In the genomic region with DNA sequence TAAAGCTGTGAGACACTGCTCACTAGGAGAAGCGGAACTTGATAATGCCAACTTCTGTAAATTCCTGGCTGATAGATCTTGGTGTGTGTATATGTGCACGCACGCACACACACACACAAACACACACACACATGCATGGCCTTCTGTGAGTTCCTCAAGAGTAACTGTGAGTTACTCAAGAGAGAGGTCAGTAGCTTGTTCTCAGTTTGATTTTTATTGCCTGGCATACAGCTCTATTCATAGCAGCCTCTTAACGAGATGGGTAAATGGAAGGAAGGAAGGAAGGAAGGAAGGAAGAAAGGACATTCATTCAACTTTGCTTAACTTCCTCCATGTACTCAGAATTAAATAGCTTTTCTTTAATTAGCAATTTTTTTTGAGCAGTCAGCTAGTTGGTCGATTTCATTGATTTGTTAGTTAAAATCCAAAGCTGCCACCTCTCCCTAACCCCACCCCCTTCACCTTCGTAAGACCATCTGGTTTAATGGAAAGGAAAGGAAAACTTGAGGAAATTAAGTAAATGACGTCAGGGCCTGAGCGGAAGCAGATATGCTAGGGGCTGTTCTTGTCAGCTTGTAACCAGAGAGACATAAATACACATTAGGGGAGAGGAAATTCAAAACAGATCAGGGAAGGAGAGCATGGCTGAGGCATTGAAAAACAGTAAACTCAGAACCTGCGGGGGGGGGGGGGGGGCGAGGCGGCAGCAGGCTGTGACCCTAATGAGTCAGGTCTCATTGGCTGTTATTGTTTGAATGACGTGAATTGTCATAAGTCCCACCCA, we compare ENCODE assay signal across 13 mouse cellular contexts.
DNase-seq lines count a peak whose midpoint lies in the region; ATAC-seq and TF ChIP-seq lines count a peak whose summit lies in the region.
"Had no signal": no experiment of that assay in that cellular context is flagged by ENCODE, and none has a peak within 500 bp of the region (broad histone marks: within the 10 kb centered on the region; RNA-seq: fewer than 3 reads in every experiment).

No protein-coding gene starts in this region.

- no peaks in the 10 kb centered on the region for H3K36me3 ChIP-seq in lung, embryonic 16.5 days (ENCODE audit: control insufficient read depth, insufficient read depth, low read length)
- H3K36me3 ChIP-seq in limb, embryonic 11.5 days (ENCODE audit: control insufficient read depth, insufficient read depth, low read length), result no peaks in the 10 kb centered on the region
- no peaks in the 10 kb centered on the region for H3K36me3 ChIP-seq in stomach, postnatal 0 days (ENCODE audit: control insufficient read depth, insufficient read depth, low read length)
- H3K36me3 ChIP-seq in midbrain, embryonic 14.5 days (ENCODE audit: control insufficient read depth, insufficient read depth, low read length), result no peaks in the 10 kb centered on the region
- H3K36me3 ChIP-seq in forebrain, embryonic 12.5 days (replicated peaks), result no peaks in the 10 kb centered on the region
- H3K36me3 ChIP-seq: midbrain, embryonic 12.5 days had no signal

- TF ChIP-seq CTCF in lung, adult 2 months (IDR thresholded peaks at IDR 0.05; ENCODE audit: insufficient read depth, low read length), result no peak
- no peak for TF ChIP-seq CTCF in stomach, postnatal 0 days (IDR thresholded peaks at IDR 0.05; ENCODE audit: low read depth)

- TF ChIP-seq POLR2A in lung, adult 2 months (IDR thresholded peaks at IDR 0.05; ENCODE audit: borderline replicate concordance, extremely low read depth, low read depth, low read length), result no peak

- peaks cover 4% of the 10 kb centered on the region for H3K4me1 ChIP-seq in lung, embryonic 16.5 days (replicated peaks; ENCODE audit: control insufficient read depth, insufficient read depth, low read length)
- peaks cover 19% of the 10 kb centered on the region for H3K4me1 ChIP-seq in lung, adult 2 months (ENCODE audit: control insufficient read depth, insufficient read depth, low read length)
- peaks cover 5% of the 10 kb centered on the region; the same call in 1 of the 2 replicates for H3K4me1 ChIP-seq in limb, embryonic 11.5 days (ENCODE audit: control insufficient read depth, insufficient read depth, low read length)
- no peaks in the 10 kb centered on the region for H3K4me1 ChIP-seq in stomach, postnatal 0 days (replicated peaks; ENCODE audit: control insufficient read depth, insufficient read depth)
- H3K4me1 ChIP-seq in midbrain, embryonic 14.5 days (ENCODE audit: control insufficient read depth, insufficient read depth, low read length), result no peaks in the 10 kb centered on the region
- H3K4me1 ChIP-seq in forebrain, embryonic 12.5 days, result 0 out of 2 replicates have a peak, but pooled peaks cover 3% of the 10 kb centered on the region
- H3K4me1 ChIP-seq: forebrain, embryonic 13.5 days; midbrain, embryonic 12.5 days had no signal

- H3K27ac ChIP-seq in lung, embryonic 16.5 days (ENCODE audit: low read length), result peak overlapping the region; percentile 36
- H3K27ac ChIP-seq in limb, embryonic 11.5 days (replicated peaks; ENCODE audit: low read depth, low read length), result peak overlapping the region; percentile 32; the same call in 1 of the 2 replicates
- H3K27ac ChIP-seq in stomach, postnatal 0 days (replicated peaks), result no peak overlapping the region
- H3K27ac ChIP-seq in midbrain, embryonic 14.5 days (replicated peaks; ENCODE audit: low read depth, low read length), result no peak overlapping the region
- H3K27ac ChIP-seq in forebrain, embryonic 12.5 days, result no peak overlapping the region
- H3K27ac ChIP-seq: forebrain, embryonic 13.5 days; midbrain, embryonic 12.5 days had no signal

- peak; percentile 51 for ATAC-seq in lung, embryonic 16.5 days (ENCODE audit: low read depth)
- ATAC-seq in limb, embryonic 11.5 days (ENCODE audit: insufficient number of reproducible peaks, low FRiP score, low TSS enrichment, low read depth), result peak; percentile 90
- 0 out of 2 replicates have a peak, but pooled peaks have one; percentile 35 for ATAC-seq in stomach, postnatal 0 days (ENCODE audit: low FRiP score, low TSS enrichment)
- ATAC-seq in midbrain, embryonic 14.5 days (ENCODE audit: low FRiP score, low TSS enrichment), result no peak
- ATAC-seq in forebrain, embryonic 12.5 days (ENCODE audit: low FRiP score), result no peak
- ATAC-seq: forebrain, embryonic 13.5 days had no signal

- no peaks in the 10 kb centered on the region for H3K27me3 ChIP-seq in lung, embryonic 16.5 days (ENCODE audit: control insufficient read depth, insufficient read depth, low read depth, low read length)
- no peaks in the 10 kb centered on the region for H3K27me3 ChIP-seq in limb, embryonic 11.5 days (ENCODE audit: control insufficient read depth, insufficient read depth, low read length)
- no peaks in the 10 kb centered on the region for H3K27me3 ChIP-seq in stomach, postnatal 0 days (ENCODE audit: control insufficient read depth, insufficient read depth, low read length)
- no peaks in the 10 kb centered on the region for H3K27me3 ChIP-seq in midbrain, embryonic 14.5 days (ENCODE audit: control insufficient read depth, insufficient read depth, low read length)
- H3K27me3 ChIP-seq in forebrain, embryonic 12.5 days, result no peaks in the 10 kb centered on the region
- H3K27me3 ChIP-seq: forebrain, embryonic 13.5 days; midbrain, embryonic 12.5 days had no signal

- H3K4me3 ChIP-seq in lung, embryonic 16.5 days (ENCODE audit: low read length), result no peak overlapping the region
- H3K4me3 ChIP-seq in lung, adult 2 months (replicated peaks; ENCODE audit: extremely low read depth, low read depth, low read length), result no peak overlapping the region
- no peak overlapping the region for H3K4me3 ChIP-seq in limb, embryonic 11.5 days (ENCODE audit: low read depth, low read length)
- H3K4me3 ChIP-seq in stomach, postnatal 0 days (ENCODE audit: low read depth, low read length), result no peak overlapping the region
- no peak overlapping the region for H3K4me3 ChIP-seq in midbrain, embryonic 14.5 days (replicated peaks; ENCODE audit: low read depth, low read length)
- H3K4me3 ChIP-seq in forebrain, embryonic 12.5 days (replicated peaks), result no peak overlapping the region
- H3K4me3 ChIP-seq: forebrain, embryonic 13.5 days; midbrain, embryonic 12.5 days had no signal

- no peak overlapping the region for H3K4me2 ChIP-seq in lung, embryonic 16.5 days (ENCODE audit: low read depth, low read length)
- H3K4me2 ChIP-seq in limb, embryonic 11.5 days (ENCODE audit: low read depth, severe bottlenecking), result no peak overlapping the region
- no peak overlapping the region for H3K4me2 ChIP-seq in stomach, postnatal 0 days (replicated peaks; ENCODE audit: low read depth)
- H3K4me2 ChIP-seq in midbrain, embryonic 14.5 days (ENCODE audit: low read length), result no peak overlapping the region
- no peak overlapping the region for H3K4me2 ChIP-seq in forebrain, embryonic 12.5 days
- H3K4me2 ChIP-seq: forebrain, embryonic 13.5 days; midbrain, embryonic 12.5 days had no signal

- DNase-seq in embryo, embryonic 10 days (ENCODE audit: low spot score), result peak; percentile 13
- DNase-seq in embryo, embryonic 9.5 days (ENCODE audit: extremely low spot score), result no peak
- DNase-seq in lung, adult 2 months, result no peak
- DNase-seq in limb, embryonic 11.5 days (ENCODE audit: low spot score), result peak; percentile 63
- no peak for DNase-seq in stomach, postnatal 0 days (ENCODE audit: low spot score)
- no peak for DNase-seq in midbrain, embryonic 14.5 days
- DNase-seq: adrenal gland, adult 8-10 months; cerebellum, adult 9-10 months; left cerebral cortex, postnatal 4 days had no signal

- no peak overlapping the region for H3K9ac ChIP-seq in lung, embryonic 16.5 days (ENCODE audit: low read length)
- H3K9ac ChIP-seq in limb, embryonic 11.5 days (ENCODE audit: low read length), result no peak overlapping the region
- H3K9ac ChIP-seq in stomach, postnatal 0 days (ENCODE audit: low read length), result no peak overlapping the region
- H3K9ac ChIP-seq in midbrain, embryonic 14.5 days (replicated peaks; ENCODE audit: low read length), result no peak overlapping the region
- no peak overlapping the region for H3K9ac ChIP-seq in forebrain, embryonic 12.5 days
- H3K9ac ChIP-seq: forebrain, embryonic 13.5 days; midbrain, embryonic 12.5 days had no signal

- WGBS in lung, embryonic 16.5 days, result 51% methylated on average over 12 of the region's 12 CpGs
- 44% methylated on average over 12 of the region's 12 CpGs for WGBS in lung, adult 2 months
- 30% methylated on average over 12 of the region's 12 CpGs for WGBS in limb, embryonic 11.5 days
- WGBS in stomach, postnatal 0 days, result 50% methylated on average over 11 of the region's 12 CpGs
- 76% methylated on average over 12 of the region's 12 CpGs for WGBS in midbrain, embryonic 14.5 days
- WGBS in forebrain, embryonic 12.5 days, result 61% methylated on average over 10 of the region's 12 CpGs

- no peak for TF ChIP-seq EP300 in stomach, postnatal 0 days (optimal IDR thresholded peaks at IDR 0.05)

- no peaks in the 10 kb centered on the region for H3K9me3 ChIP-seq in lung, embryonic 16.5 days (ENCODE audit: control insufficient read depth, low read length)
- H3K9me3 ChIP-seq in limb, embryonic 11.5 days (ENCODE audit: control insufficient read depth, low read length), result no peaks in the 10 kb centered on the region
- H3K9me3 ChIP-seq in stomach, postnatal 0 days (ENCODE audit: control insufficient read depth, low read length), result no peaks in the 10 kb centered on the region
- H3K9me3 ChIP-seq in midbrain, embryonic 14.5 days (ENCODE audit: control insufficient read depth, low read length), result no peaks in the 10 kb centered on the region
- no peaks in the 10 kb centered on the region for H3K9me3 ChIP-seq in forebrain, embryonic 12.5 days
- H3K9me3 ChIP-seq: forebrain, embryonic 13.5 days; midbrain, embryonic 12.5 days had no signal

Comparison
In these comparisons a context has a peak if more than half of its experiments do, and no peak if none do; other contexts are left out.
1. DNase-seq: peak in embryo, embryonic 10 days (single experiment) and limb, embryonic 11.5 days (single experiment); none in embryo, embryonic 9.5 days (single experiment), lung, adult 2 months (single experiment), stomach, postnatal 0 days (single experiment) and midbrain, embryonic 14.5 days (single experiment).
2. ATAC-seq: peak in lung, embryonic 16.5 days (single experiment), limb, embryonic 11.5 days (single experiment) and stomach, postnatal 0 days (single experiment); none in midbrain, embryonic 14.5 days (single experiment) and forebrain, embryonic 12.5 days (single experiment).
3. H3K27ac ChIP-seq: peak in lung, embryonic 16.5 days (single experiment) and limb, embryonic 11.5 days (single experiment); none in stomach, postnatal 0 days (single experiment), midbrain, embryonic 14.5 days (single experiment) and forebrain, embryonic 12.5 days (single experiment).